Mouse (Mus musculus): ENCODE results near the gene Gm10100. TPM values are rescaled to one million over a fixed set of nuclear protein-coding genes. Genes with fewer than 3 reads are reported as not detected.
"Not testable (repeated sequence)": the region's sequence is repeated elsewhere in the genome, so short reads cannot be mapped to it uniquely, and the experiment has no call there.

The Gm10100 gene
- polyA plus RNA-seq, 1 experiment, result not detected

DNA sequence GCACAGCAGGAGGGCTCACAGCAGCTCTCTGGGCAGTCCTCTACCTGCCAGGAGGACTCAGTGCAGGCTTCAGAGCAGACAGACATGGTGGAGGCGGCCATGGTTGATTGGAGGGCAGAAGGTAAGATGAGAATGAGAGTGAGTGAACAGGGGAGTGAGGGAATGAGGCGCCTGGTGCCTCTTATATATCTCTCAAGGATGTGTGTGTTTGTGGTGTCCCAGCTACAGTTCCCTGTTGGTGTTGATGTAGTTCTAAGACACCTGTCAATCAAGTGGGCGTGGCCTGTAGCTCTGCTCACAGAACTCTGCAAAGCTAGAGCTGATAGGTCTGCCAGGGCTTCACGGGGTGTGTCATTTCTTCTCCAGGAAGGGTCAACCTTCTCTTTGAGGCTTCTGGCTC is 29.2 kb upstream of the Gm10100 start, which contains the start of gene Gm9508:
Gm9508 (minus strand) TSS at position 101 of the 400 bp plus-strand sequence.
- Histone ChIP-seq H3K4me1 (ENCODE audit: control insufficient read depth, insufficient read depth, insufficient read length, low read length) (no peaks in the 10 kb centered on the region; the same call in 1 of the 2 replicates), H3K27me3 (ENCODE audit: control insufficient read depth, insufficient read depth, low read length) (no peaks in the 10 kb centered on the region)
- 44% methylated on average over 4 of the region's 4 CpGs for WGBS

DNA sequence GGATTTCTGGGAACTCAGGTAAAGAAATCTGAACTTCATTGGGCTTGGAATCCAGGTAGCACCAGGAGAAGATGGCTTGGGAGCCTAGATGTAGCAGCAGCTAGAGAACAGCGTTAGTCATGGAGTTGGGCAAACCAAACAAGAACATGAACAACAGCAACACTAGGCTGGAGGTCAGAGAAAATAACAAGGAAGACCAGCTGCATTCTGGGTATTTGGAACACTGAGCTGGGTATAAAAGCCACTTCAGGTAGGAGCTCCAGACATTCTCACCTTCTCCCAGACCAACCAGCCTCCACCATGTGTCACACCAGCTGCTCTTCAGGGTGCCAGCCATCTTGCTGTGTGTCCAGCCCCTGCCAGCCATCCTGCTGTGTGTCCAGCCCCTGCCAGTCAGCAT is 20.0 kb upstream of the Gm10100 start, which contains the start of gene Gm10272:
Gm10272 (plus strand) TSS at position 301 of the 400 bp plus-strand sequence.
- 84% methylated on average over 1 of the region's 1 CpGs for WGBS
- Histone ChIP-seq H3K36me3 (ENCODE audit: control insufficient read depth, insufficient read depth, low read length) (no peaks in the 10 kb centered on the region), H3K4me1 (ENCODE audit: control insufficient read depth, insufficient read depth, insufficient read length, low read length) (no peaks in the 10 kb centered on the region), H3K27me3 (ENCODE audit: control insufficient read depth, insufficient read depth, low read length) (no peaks in the 10 kb centered on the region), H3K4me3 (ENCODE audit: low read depth, low read length) (no peak within 1 kb of the TSS), H3K27ac (ENCODE audit: insufficient read depth, low read depth, low read length) (no peak within 1 kb of the TSS)
- TF ChIP-seq CTCF (IDR thresholded peaks at IDR 0.05; ENCODE audit: extremely low read depth, insufficient read length, insufficient replicate concordance, low read depth, low read length) (no peak), POLR2A (IDR thresholded peaks at IDR 0.05; ENCODE audit: low read depth, low read length) (no peak)

More for the DNA sequence above, 29.2 kb upstream of the Gm10100 start, which contains the start of gene Gm9508:
- Histone ChIP-seq H3K4me3 (ENCODE audit: low read depth, low read length) (no peak within 1 kb of the TSS), H3K36me3 (ENCODE audit: control insufficient read depth, insufficient read depth, low read length) (no peaks in the 10 kb centered on the region), H3K27ac (ENCODE audit: insufficient read depth, low read depth, low read length) (no peak within 1 kb of the TSS)
- TF ChIP-seq CTCF (IDR thresholded peaks at IDR 0.05; ENCODE audit: extremely low read depth, insufficient read length, insufficient replicate concordance, low read depth, low read length) (no peak), POLR2A (IDR thresholded peaks at IDR 0.05; ENCODE audit: low read depth, low read length) (no peak)

DNA sequence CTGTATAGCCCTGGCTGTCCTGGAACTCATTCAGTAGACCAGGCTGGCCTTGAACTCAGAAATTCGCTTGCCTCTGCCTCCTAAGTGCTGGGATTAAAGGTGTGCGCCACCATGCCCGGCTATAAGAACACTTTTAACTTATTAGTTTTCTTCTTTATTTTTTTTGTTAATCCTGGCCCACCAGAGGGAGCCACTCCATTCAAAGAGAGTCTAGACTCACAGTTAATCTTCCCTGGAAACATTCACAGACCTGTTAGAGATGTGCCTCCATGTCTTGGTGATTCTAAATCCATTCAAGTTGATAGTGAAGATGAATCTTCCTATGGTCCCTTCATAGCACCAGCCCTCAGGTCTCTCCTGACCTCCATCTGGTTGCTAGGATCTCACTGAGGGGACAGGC is 16.5 kb upstream of the Gm10100 start:
- Histone ChIP-seq H3K27me3 (ENCODE audit: control insufficient read depth, insufficient read depth, low read length) (no peaks in the 10 kb centered on the region), H3K4me1 (ENCODE audit: control insufficient read depth, insufficient read depth, insufficient read length, low read length) (no peaks in the 10 kb centered on the region), H3K4me3 (ENCODE audit: low read depth, low read length) (no peak overlapping the region), H3K27ac (ENCODE audit: insufficient read depth, low read depth, low read length) (no peak overlapping the region), H3K36me3 (ENCODE audit: control insufficient read depth, insufficient read depth, low read length) (no peaks in the 10 kb centered on the region)
- WGBS, result 72% methylated on average over 3 of the region's 3 CpGs
- TF ChIP-seq CTCF (IDR thresholded peaks at IDR 0.05; ENCODE audit: extremely low read depth, insufficient read length, insufficient replicate concordance, low read depth, low read length) (no peak), POLR2A (IDR thresholded peaks at IDR 0.05; ENCODE audit: low read depth, low read length) (no peak)

DNA sequence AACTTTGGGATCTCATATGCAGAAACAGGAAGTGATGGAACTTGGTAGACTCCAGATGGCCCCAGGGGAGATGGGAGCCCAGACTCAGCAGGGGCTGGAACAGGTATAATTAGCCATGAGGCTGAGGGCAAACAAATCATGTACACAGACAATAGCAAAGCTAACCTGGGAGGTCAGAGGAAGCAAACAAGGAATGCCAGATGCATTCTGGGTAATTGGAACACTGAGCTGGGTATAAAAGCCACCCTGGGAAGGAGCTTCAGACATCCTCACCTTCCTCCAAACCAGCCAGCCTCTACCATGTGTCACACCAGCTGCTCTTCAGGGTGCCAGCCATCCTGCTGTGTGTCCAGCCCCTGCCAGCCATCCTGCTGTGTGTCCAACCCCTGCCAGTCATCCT is 15.1 kb upstream of the Gm10100 start, which contains the start of gene Gm10024:
Gm10024 (plus strand) TSS at position 301 of the 400 bp plus-strand sequence.
- not testable (repeated sequence) for H3K27me3 ChIP-seq (ENCODE audit: control insufficient read depth, insufficient read depth, low read length); H3K4me3 ChIP-seq (ENCODE audit: low read depth, low read length); H3K27ac ChIP-seq (ENCODE audit: insufficient read depth, low read depth, low read length); H3K36me3 ChIP-seq (ENCODE audit: control insufficient read depth, insufficient read depth, low read length); H3K4me1 ChIP-seq (ENCODE audit: control insufficient read depth, insufficient read depth, insufficient read length, low read length)

DNA sequence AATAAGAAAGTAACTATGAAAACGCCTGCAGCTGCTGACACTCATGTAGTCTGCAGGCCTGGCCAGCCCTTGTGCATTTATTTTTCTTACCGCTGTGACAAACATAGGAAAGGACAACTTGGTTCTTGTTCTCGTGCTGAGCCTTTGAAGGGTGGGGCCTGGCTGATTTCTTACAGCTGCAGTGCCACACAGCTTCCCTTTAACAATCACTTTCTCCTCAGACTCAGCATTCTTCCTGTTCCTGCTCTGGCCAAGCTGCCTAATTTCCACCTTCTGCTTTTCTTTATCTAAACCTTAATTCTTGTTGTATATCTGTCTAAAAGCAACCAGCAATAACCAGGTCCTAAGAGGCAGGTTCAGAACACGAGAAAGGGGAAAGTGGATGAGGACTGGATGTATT is 12.6 kb upstream of the Gm10100 start:
- 61% methylated on average over 4 of the region's 4 CpGs for WGBS
- Histone ChIP-seq H3K4me3 (ENCODE audit: low read depth, low read length) (no peak overlapping the region), H3K4me1 (ENCODE audit: control insufficient read depth, insufficient read depth, insufficient read length, low read length) (no peaks in the 10 kb centered on the region), H3K27me3 (ENCODE audit: control insufficient read depth, insufficient read depth, low read length) (no peaks in the 10 kb centered on the region), H3K27ac (ENCODE audit: insufficient read depth, low read depth, low read length) (no peak overlapping the region), H3K36me3 (ENCODE audit: control insufficient read depth, insufficient read depth, low read length) (no peaks in the 10 kb centered on the region)
- TF ChIP-seq POLR2A (IDR thresholded peaks at IDR 0.05; ENCODE audit: low read depth, low read length), result no peak
- no peak for TF ChIP-seq CTCF (IDR thresholded peaks at IDR 0.05; ENCODE audit: extremely low read depth, insufficient read length, insufficient replicate concordance, low read depth, low read length)

DNA sequence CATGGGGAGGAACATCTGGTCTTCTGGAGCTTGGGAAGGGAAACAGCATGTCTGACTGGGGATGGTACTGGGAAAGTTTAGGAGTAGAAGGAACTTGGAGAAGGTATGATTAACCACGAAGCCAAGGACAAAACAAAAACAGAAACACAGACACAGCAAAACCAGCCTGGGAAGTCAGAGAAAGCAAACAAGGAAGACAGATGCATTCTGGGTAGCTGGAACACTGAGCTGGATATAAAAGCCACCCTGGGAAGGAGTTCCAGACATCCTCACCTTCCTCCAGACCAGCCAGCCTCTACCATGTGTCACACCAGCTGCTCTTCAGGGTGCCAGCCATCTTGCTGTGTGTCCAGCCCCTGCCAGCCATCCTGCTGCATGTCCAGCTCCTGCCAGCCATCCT is 10.8 kb upstream of the Gm10100 start, which contains the start of gene Gm10142:
Gm10142 (plus strand) TSS at position 301 of the 400 bp plus-strand sequence.
- Histone ChIP-seq H3K27me3 (ENCODE audit: control insufficient read depth, insufficient read depth, low read length) (no peaks in the 10 kb centered on the region), H3K27ac (ENCODE audit: insufficient read depth, low read depth, low read length) (no peak within 1 kb of the TSS), H3K4me1 (ENCODE audit: control insufficient read depth, insufficient read depth, insufficient read length, low read length) (no peaks in the 10 kb centered on the region), H3K4me3 (ENCODE audit: low read depth, low read length) (no peak within 1 kb of the TSS), H3K36me3 (ENCODE audit: control insufficient read depth, insufficient read depth, low read length) (no peaks in the 10 kb centered on the region)
- no peak for TF ChIP-seq POLR2A (IDR thresholded peaks at IDR 0.05; ENCODE audit: low read depth, low read length)
- TF ChIP-seq CTCF (IDR thresholded peaks at IDR 0.05; ENCODE audit: extremely low read depth, insufficient read length, insufficient replicate concordance, low read depth, low read length), result no peak
- 84% methylated on average over 1 of the region's 1 CpGs for WGBS

DNA sequence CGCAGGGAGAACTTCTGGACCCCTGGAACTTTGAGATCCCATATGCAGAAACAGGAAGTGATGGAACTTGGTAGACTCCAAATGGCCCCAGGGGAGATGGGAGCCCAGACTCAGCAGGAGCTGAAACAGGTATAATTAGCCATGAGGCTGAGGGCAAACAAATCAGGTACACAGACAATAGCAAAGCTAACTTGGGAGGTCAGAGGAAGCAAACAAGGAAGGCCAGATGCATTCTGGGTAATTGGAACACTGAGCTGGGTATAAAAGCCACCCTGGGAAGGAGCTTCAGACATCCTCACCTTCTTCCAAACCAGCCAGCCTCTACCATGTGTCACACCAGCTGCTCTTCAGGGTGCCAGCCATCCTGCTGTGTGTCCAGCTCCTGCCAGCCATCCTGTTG is 6.0 kb upstream of the Gm10100 start, which contains the start of gene Krtap12-1:
Krtap12-1 (plus strand) TSS at position 301 of the 400 bp plus-strand sequence.
- H3K36me3 ChIP-seq (ENCODE audit: control insufficient read depth, insufficient read depth, low read length); H3K27me3 ChIP-seq (ENCODE audit: control insufficient read depth, insufficient read depth, low read length); H3K4me3 ChIP-seq (ENCODE audit: low read depth, low read length); H3K27ac ChIP-seq (ENCODE audit: insufficient read depth, low read depth, low read length); H3K4me1 ChIP-seq (ENCODE audit: control insufficient read depth, insufficient read depth, insufficient read length, low read length): not testable (repeated sequence)
- WGBS, result 79% methylated on average over 1 of the region's 1 CpGs

DNA sequence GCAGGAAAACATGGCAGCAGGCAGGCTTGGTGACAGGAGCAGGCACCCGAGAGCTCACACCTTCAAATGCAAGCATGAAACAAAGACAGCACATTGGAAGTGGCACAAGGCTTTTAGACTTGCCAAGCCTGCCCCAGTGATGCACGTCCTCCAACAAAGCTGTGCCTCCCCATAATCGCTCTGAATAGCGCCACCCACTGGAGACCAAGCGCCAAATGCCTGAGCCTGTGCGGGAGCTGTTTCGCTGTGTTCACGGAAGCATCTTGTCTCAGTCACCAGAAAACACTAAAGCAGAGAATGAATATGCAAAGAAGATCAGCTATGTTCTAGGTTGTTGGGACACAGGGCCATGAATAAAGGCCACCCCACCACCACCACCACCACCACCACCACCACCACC is 1.4 kb upstream of the Gm10100 start:
- H3K36me3 ChIP-seq (ENCODE audit: control insufficient read depth, insufficient read depth, low read length), result no peaks in the 10 kb centered on the region
- WGBS, result 77% methylated on average over 8 of the region's 8 CpGs

More for the DNA sequence above, 1.4 kb upstream of the Gm10100 start:
- H3K27ac ChIP-seq (ENCODE audit: insufficient read depth, low read depth, low read length), result no peak overlapping the region
- H3K4me1 ChIP-seq (ENCODE audit: control insufficient read depth, insufficient read depth, insufficient read length, low read length), result no peaks in the 10 kb centered on the region
- H3K4me3 ChIP-seq (ENCODE audit: low read depth, low read length), result no peak overlapping the region
- no peak for TF ChIP-seq POLR2A (IDR thresholded peaks at IDR 0.05; ENCODE audit: low read depth, low read length)
- no peak for TF ChIP-seq CTCF (IDR thresholded peaks at IDR 0.05; ENCODE audit: extremely low read depth, insufficient read length, insufficient replicate concordance, low read depth, low read length)
- no peaks in the 10 kb centered on the region for H3K27me3 ChIP-seq (ENCODE audit: control insufficient read depth, insufficient read depth, low read length)
